Mouse (Mus musculus) lung, embryonic 15.5 days (tissue): Measurements from ENCODE around the gene Hsd17b1. TPM values are rescaled to one million over a fixed set of nuclear protein-coding genes. Genes with fewer than 3 reads are reported as not detected.
A peak's percentile ranks its signal among the peaks of the same experiment; 100 is the strongest.

ENCODE experiments used
- ATAC-seq: fragments of 200-750 bp; cut with Nextera tagmentation; 2 replicates; pipeline ENCODE4 v1.8.0; 2017; ENCODE audit warnings: moderate number of reproducible peaks, borderline replicate concordance; ENCODE audit not compliant: low FRiP score, low TSS enrichment; ENCODE audit errors: extremely low read depth
- H3K27ac ChIP-seq: fragments of 300-500 bp; sonication (generic); 2 replicates; pipeline ENCODE4 v1.5.1; 2015; ENCODE audit warnings: moderate library complexity, mild to moderate bottlenecking, inconsistent platforms
- H3K27me3 ChIP-seq: fragments of 300-500 bp; sonication (generic); 2 replicates; pipeline ENCODE4 v1.6.1; 2015; ENCODE audit warnings: inconsistent platforms
- H3K36me3 ChIP-seq: fragments of 300-500 bp; sonication (generic); 2 replicates; pipeline ENCODE4 v1.6.1; 2015; ENCODE audit warnings: inconsistent platforms
- H3K4me1 ChIP-seq: fragments of 300-500 bp; sonication (generic); 2 replicates; pipeline ENCODE4 v1.6.1; 2015; ENCODE audit warnings: inconsistent platforms
- H3K4me2 ChIP-seq: fragments of 300-500 bp; sonication (generic); 2 replicates; pipeline ENCODE4 v1.6.1; 2015; ENCODE audit warnings: inconsistent platforms, mild to moderate bottlenecking, moderate library complexity
- H3K4me3 ChIP-seq: fragments of 300-500 bp; sonication (generic); 2 replicates; pipeline ENCODE4 v1.5.1; 2015; ENCODE audit warnings: mild to moderate bottlenecking, inconsistent platforms
- H3K9ac ChIP-seq: fragments of 300-500 bp; sonication (generic); 2 replicates; pipeline ENCODE4 v1.6.1; 2015; ENCODE audit warnings: inconsistent platforms
- H3K9me3 ChIP-seq: fragments of 300-500 bp; sonication (generic); 2 replicates; pipeline ENCODE4 v1.6.1; 2016; ENCODE audit warnings: inconsistent platforms
- WGBS: fragments of 180-500 bp; shearing (Covaris S2); methylation state at CpG from one replicate; pipeline ENCODE4 v1.1.7; 2015; 5-methylcytosine and 5-hydroxymethylcytosine counted together
- polyA plus RNA-seq: library from polyadenylated mRNA; unstranded; fragments of >200 nt; fragmentation: Nextera tagmentation; extraction: Ambion mirVana; gene quantifications from 2 replicates; pipeline ENCODE4 v1.2.1, GENCODE M21; 2015

Hsd17b1 gene
- polyA plus RNA-seq, 1 experiment from 2014 or later = 0.15 TPM

DNA sequence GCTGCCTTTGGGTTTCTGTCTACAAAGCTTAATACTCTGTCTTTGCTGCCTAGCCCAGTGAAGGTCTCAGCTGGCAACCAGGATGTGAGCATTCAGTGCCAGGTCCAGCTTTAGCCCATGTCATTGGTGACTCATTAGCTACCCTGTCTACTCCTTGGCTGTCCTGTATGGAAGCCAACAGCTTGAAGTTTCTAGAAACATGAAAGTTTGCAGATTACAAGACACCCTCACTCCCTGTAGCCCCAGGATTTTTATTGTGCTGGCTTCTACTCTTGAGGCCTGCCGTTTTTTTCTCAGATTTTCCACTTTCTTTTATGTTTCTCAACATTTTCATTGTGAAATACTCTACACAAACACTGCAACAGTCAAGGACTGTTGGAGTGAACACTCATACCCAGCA is 11.7 kb downstream of the Hsd17b1 start:
- Histone ChIP-seq H3K4me2 (no peak overlapping the region), H3K36me3 (peaks cover 55% of the 10 kb centered on the region), H3K4me3 (no peak overlapping the region), H3K27me3 (no peaks in the 10 kb centered on the region), H3K9me3 (no peaks in the 10 kb centered on the region), H3K27ac (no peak overlapping the region), H3K4me1 (peaks cover 36% of the 10 kb centered on the region), H3K9ac (no peak overlapping the region)
- WGBS = 86% methylated on average over 1 of the region's 1 CpGs
- no peak for ATAC-seq

DNA sequence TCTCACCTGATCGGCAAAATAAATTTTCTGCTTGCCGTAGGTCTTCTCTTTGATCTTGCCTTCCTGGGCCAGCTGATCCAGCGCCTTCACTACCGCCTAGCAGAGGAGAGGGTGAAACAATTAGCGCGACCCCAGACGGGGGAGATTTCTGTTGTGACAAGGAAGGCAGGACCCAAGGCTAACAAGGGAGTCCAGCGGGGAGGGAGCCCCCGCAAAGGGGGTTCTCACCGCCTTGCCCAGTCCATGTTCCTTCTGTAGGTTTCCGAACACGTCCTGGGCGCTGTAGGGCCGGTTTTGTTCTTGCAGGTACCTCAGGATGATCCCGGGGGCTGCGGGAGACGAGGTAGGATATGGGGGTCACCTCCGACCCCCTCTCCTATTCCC is 16.7 kb downstream of the Hsd17b1 start:
- ATAC-seq = 0 out of 2 replicates have a peak, but pooled peaks have one; percentile 27
- Histone ChIP-seq H3K4me1 (peaks cover 16% of the 10 kb centered on the region), H3K27me3 (no peaks in the 10 kb centered on the region), H3K27ac (0 out of 2 replicates have a peak overlapping the region, but pooled peaks have one; percentile 17), H3K36me3 (peaks cover 75% of the 10 kb centered on the region), H3K9me3 (no peaks in the 10 kb centered on the region), H3K9ac (peak overlapping the region; percentile 55), H3K4me2 (peak overlapping the region; percentile 89), H3K4me3 (peak overlapping the region; percentile 69)
- WGBS = under 1% methylated on average over 18 of the region's 18 CpGs

DNA sequence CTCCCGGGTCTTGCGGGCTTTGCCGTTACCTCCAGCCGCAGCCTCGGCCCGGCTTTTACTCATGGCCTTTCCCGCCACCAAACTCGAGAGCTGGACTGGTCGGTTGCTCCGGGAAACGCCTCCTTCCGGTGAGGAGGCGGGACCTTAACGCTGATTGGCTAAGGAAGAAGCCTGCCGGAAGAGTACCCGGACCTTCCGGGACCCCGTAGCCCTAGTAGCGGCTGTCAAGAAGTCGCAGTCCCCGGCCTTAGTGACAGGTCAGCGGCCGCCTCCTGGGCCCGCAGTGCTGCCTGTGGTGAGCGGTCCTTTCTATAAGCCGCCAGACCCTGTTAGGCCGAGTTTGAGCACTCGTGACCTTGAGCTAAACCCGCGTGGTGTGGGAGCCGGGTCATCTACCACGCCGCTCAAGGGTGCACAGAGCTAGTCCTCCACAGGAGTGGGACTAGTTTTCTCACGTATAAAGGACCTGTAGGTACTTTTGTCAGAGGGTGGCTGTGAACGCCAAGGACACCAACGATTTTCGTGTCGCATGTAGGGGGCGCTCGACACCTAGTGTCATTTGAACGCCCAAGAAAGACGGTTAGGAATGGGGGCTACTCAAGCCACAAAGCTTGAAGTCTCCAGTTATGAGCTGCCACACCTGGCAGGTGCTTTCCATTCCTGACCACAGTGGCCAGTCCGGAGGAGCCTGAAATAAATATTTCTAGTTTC is 17.3 kb downstream of the Hsd17b1 start, which contains the start of gene Psmc3ip:
TSS of gene Psmc3ip (minus strand) at position 123 of the 711 bp plus-strand sequence.
- under 1% methylated on average over 43 of the region's 43 CpGs for WGBS
- H3K27me3 ChIP-seq = no peaks in the 10 kb centered on the region
- peaks cover 75% of the 10 kb centered on the region for H3K36me3 ChIP-seq
- H3K9me3 ChIP-seq = no peaks in the 10 kb centered on the region
- H3K4me1 ChIP-seq = peaks cover 16% of the 10 kb centered on the region
- H3K4me2 ChIP-seq = peak within 1 kb of the TSS; percentile 89
- peak; percentile 94 for ATAC-seq
- H3K27ac ChIP-seq = peak within 1 kb of the TSS; percentile 89
- peak within 1 kb of the TSS; percentile 69 for H3K4me3 ChIP-seq
- H3K9ac ChIP-seq = peak within 1 kb of the TSS; percentile 67

DNA sequence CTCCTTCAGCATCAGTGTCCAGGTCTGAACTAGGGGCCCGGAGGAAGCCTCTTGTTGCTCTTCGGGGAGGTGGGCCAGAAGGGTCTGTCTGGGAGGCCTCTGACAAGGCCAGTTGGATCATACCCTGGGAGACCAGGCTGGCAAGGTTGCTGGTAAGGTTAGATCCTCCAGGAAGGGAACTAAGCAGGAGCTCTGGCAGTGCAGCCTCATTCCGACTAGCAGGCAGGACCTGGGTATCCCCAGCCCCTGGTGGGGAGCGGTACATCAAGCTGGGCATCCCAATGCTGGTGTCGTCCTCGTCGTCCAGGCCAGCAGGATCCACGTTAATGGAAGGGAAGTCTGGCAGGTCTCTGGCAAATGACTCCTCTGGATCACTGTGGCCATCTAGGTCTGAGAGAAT is 20.0 kb downstream of the Hsd17b1 start:
- H3K27me3 ChIP-seq = no peaks in the 10 kb centered on the region
- H3K9ac ChIP-seq = no peak overlapping the region
- 92% methylated on average over 8 of the region's 8 CpGs for WGBS
- H3K27ac ChIP-seq = no peak overlapping the region
- H3K4me3 ChIP-seq = no peak overlapping the region
- H3K9me3 ChIP-seq = no peaks in the 10 kb centered on the region
- H3K36me3 ChIP-seq = peaks cover 69% of the 10 kb centered on the region
- no peak overlapping the region for H3K4me2 ChIP-seq
- ATAC-seq = no peak
- peaks cover 16% of the 10 kb centered on the region for H3K4me1 ChIP-seq

DNA sequence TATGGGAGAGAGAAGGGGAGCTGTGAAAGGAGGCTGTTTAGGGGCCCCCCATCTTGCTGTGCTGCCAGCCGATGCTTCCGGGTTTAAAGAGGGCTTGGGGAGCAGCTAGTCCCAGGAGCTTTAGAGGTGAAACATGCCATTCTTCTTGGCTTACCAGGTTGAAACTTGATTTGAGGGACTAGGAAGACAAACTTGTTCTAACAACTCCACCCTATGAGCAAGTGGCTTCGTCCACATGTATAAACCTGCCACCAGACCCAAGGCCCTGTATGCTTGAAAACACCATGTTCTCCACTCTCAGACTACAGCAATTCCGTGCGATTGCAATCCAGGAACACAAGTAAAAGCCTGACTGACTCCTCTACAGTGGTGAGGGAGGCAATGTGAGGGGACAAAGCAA is 24.8 kb downstream of the Hsd17b1 start:
- Histone ChIP-seq H3K4me1 (no peaks in the 10 kb centered on the region), H3K9me3 (no peaks in the 10 kb centered on the region), H3K36me3 (peaks cover 57% of the 10 kb centered on the region), H3K4me2 (no peak overlapping the region), H3K4me3 (no peak overlapping the region), H3K9ac (no peak overlapping the region), H3K27me3 (no peaks in the 10 kb centered on the region), H3K27ac (no peak overlapping the region)
- 87% methylated on average over 5 of the region's 5 CpGs for WGBS
- ATAC-seq = no peak

DNA sequence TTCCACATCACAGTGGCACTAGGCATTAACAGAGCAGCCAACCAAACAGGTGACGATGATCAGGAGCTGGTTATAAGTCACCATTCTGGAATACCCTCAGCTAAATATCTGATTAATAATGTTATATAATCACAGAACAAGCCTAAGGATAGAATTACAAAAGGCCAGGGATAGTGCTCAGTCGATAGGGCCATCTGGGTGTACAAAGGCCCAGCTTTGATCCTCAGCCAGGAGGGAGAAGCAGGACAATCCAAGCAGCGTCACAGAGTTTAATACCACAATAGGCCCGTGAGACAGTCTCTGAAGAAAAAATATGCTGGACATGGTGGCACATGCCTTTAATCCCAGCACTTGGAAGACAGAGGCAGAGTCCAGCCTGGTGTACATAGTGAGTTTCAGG is 31.1 kb downstream of the Hsd17b1 start:
- Histone ChIP-seq H3K36me3 (peaks cover 10% of the 10 kb centered on the region; the same call in 1 of the 2 replicates), H3K4me3 (no peak overlapping the region), H3K27me3 (no peaks in the 10 kb centered on the region), H3K9me3 (no peaks in the 10 kb centered on the region), H3K9ac (no peak overlapping the region), H3K4me1 (no peaks in the 10 kb centered on the region), H3K27ac (no peak overlapping the region), H3K4me2 (no peak overlapping the region)
- 78% methylated on average over 4 of the region's 4 CpGs for WGBS
- no peak for ATAC-seq

DNA sequence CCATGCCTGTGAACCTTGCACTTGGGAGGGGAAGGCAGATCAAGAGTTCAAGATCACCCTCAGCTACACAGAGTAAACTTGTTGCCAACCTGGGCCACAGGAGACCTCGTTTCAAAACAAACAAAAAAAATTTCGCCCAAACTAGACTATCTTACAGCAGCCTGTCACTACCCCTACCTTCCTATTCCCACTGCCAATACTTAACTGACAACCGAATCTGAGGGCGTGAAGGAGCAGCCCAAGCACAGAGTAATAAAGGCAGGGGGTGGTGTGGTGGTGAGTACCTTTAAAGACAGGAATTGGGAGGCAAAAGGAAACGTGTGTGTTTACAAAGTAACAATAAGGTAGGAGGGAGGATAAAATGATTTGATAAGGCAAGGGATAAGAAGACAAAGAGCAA is 32.5 kb downstream of the Hsd17b1 start:
- Histone ChIP-seq H3K4me2 (no peak overlapping the region), H3K4me3 (no peak overlapping the region), H3K27me3 (no peaks in the 10 kb centered on the region), H3K4me1 (no peaks in the 10 kb centered on the region), H3K36me3 (peaks cover 9% of the 10 kb centered on the region; the same call in 1 of the 2 replicates), H3K27ac (no peak overlapping the region), H3K9ac (no peak overlapping the region), H3K9me3 (no peaks in the 10 kb centered on the region)
- ATAC-seq = no peak
- WGBS = 32% methylated on average over 5 of the region's 5 CpGs

DNA sequence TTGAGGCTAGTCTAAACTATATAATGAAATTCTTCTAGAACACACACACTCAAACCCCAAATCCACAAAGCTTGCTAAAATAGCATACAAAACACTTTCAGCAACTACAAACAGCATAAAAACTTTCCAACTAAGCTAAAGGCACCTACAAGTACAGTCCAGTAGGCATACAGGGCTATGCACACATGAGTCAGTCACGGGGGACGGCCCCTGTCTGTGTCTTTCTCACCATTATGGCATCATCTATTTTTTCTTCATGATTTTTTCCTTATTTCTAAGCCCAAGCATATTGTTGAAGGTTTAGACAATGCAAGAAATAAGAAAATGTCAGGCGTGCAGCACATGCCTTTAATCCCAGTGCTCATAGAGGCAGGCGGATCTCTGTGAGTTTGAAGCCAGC is 33.0 kb downstream of the Hsd17b1 start:
- H3K4me3 ChIP-seq = no peak overlapping the region
- H3K4me2 ChIP-seq = no peak overlapping the region
- ATAC-seq = no peak
- no peaks in the 10 kb centered on the region for H3K9me3 ChIP-seq
- H3K36me3 ChIP-seq = 0 out of 2 replicates have a peak, but pooled peaks cover 7% of the 10 kb centered on the region
- 87% methylated on average over 4 of the region's 4 CpGs for WGBS
- H3K4me1 ChIP-seq = no peaks in the 10 kb centered on the region
- H3K27me3 ChIP-seq = no peaks in the 10 kb centered on the region
- H3K9ac ChIP-seq = no peak overlapping the region
- no peak overlapping the region for H3K27ac ChIP-seq

DNA sequence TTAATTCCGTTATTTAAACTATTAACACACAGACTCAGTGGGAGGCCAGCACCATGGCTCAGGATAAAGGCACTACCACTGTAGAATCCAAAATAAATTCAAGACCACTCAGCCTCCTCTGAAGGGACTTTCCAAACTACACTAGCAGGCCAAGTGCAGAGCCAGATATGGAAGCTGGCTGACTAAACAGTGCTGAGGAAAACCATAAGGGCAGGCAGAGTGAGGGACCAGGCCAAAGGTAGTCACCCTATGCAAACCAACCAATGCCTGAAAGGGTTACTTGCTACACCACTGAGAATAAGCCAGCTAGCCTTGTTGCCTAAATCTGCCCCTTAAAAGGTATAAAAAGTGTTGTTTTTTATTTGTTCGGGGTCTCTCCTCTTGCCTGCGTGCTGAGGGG is 34.0 kb downstream of the Hsd17b1 start:
- no peak overlapping the region for H3K27ac ChIP-seq
- no peak overlapping the region for H3K9ac ChIP-seq
- no peak overlapping the region for H3K4me2 ChIP-seq
- H3K4me1 ChIP-seq = peaks cover 4% of the 10 kb centered on the region; the same call in 1 of the 2 replicates
- H3K4me3 ChIP-seq = no peak overlapping the region
- H3K36me3 ChIP-seq = 0 out of 2 replicates have a peak, but pooled peaks cover 7% of the 10 kb centered on the region
- no peaks in the 10 kb centered on the region for H3K9me3 ChIP-seq
- H3K27me3 ChIP-seq = no peaks in the 10 kb centered on the region
- ATAC-seq = no peak
- 90% methylated on average over 3 of the region's 3 CpGs for WGBS

DNA sequence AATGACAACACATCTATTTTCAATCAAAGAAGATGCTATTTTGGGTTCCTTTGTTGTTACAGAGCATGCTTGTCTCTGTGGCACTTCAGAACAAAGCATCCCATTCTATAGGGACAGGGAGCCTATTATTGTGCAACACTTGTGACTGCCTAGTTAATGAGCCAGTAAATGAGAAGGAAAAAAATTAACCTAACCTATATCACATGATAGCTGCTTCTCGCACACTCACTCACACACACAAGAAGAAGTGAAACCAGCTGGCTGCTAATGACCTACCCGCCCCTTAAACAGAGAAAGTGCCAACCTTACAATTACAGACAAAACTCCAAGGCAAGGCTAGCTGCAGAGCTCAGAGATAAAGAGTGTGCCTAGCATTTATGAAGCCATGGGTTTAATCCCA is 37.4 kb downstream of the Hsd17b1 start:
- Histone ChIP-seq H3K4me1 (peaks cover 17% of the 10 kb centered on the region), H3K9me3 (no peaks in the 10 kb centered on the region), H3K9ac (no peak overlapping the region), H3K4me3 (no peak overlapping the region), H3K4me2 (no peak overlapping the region), H3K27ac (no peak overlapping the region), H3K27me3 (no peaks in the 10 kb centered on the region), H3K36me3 (0 out of 2 replicates have a peak, but pooled peaks cover 7% of the 10 kb centered on the region)
- no peak for ATAC-seq
- 88% methylated on average over 2 of the region's 2 CpGs for WGBS

DNA sequence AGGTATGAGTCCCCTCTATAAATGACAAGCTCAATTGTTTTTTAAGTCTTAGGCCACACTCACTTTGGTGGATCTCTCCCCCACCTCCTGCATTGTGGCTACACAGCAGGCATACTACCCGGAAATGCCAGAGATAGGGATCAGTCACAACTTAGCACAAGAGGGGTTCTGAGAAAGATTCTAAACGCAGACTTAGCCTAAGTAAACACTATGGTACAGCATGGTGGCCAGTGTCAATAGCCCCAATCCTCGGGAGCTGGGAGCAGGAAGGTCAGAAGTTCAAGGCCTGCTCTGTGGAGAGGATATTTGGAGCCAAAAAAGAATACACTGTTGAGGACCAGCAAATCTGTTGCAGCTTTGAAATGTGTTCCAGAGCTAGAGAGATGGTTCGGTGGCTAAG is 39.9 kb downstream of the Hsd17b1 start:
- Histone ChIP-seq H3K4me3 (peak overlapping the region; percentile 84), H3K4me1 (peaks cover 30% of the 10 kb centered on the region), H3K9ac (peak overlapping the region; percentile 87; the same call in 1 of the 2 replicates), H3K27ac (no peak overlapping the region), H3K27me3 (no peaks in the 10 kb centered on the region), H3K4me2 (peak overlapping the region; percentile 89), H3K9me3 (no peaks in the 10 kb centered on the region), H3K36me3 (peaks cover 11% of the 10 kb centered on the region)
- no peak for ATAC-seq
- WGBS = 18% methylated on average over 4 of the region's 4 CpGs

DNA sequence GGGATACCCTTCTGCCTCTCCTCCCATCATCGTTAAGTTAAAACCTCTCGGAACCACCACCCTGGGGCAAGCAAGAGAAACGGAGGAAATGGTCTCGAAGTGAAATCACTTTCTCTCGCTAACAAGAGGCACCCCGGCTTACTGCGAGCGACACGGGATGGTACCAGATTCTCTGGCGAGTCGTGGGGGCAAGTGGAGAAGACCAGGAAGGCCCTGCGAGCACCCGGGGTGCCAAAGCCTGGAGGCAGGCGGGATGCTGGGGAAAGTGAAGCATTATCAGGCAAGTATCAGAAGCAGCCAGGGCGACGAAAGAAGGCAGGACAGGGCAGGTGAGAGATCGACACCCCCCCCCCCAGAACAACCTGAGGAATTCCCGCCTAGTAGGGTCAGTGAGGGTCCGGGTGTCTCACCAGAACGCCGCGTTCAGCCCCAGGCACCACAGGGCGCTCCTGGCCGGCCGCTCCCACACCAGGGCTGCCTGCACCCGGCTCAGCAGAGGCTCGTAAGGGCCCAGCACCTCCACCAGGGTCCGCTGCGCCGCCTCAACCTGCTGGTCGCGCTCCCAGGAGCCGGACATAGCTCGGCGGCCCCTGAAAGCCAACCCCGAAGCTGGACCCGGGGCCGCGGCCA is 41.0 kb downstream of the Hsd17b1 start:
- Histone ChIP-seq H3K9me3 (no peaks in the 10 kb centered on the region), H3K27ac (peak overlapping the region; percentile 88), H3K4me1 (peaks cover 30% of the 10 kb centered on the region), H3K27me3 (no peaks in the 10 kb centered on the region), H3K9ac (peak overlapping the region; percentile 87), H3K4me2 (peak overlapping the region; percentile 89), H3K36me3 (peaks cover 14% of the 10 kb centered on the region), H3K4me3 (peak overlapping the region; percentile 84)
- ATAC-seq = peak; percentile 80
- WGBS = 1% methylated on average over 36 of the region's 39 CpGs
